Mouse (Mus musculus): Measurements from ENCODE around the gene Cep68. TPM values are rescaled to one million over a fixed set of nuclear protein-coding genes. Genes with fewer than 3 reads are reported as not detected.

The Cep68 gene
- polyA plus RNA-seq, 1 experiment from 2014 or later, result 30.7 TPM

- Histone ChIP-seq H3K4me3 (ENCODE audit: low read length) (no peak overlapping the region), H3K4me2 (ENCODE audit: low read depth, low read length) (no peak overlapping the region), H3K27ac (ENCODE audit: low read length) (no peak overlapping the region), H3K36me3 (ENCODE audit: control insufficient read depth, insufficient read depth) (peaks cover 9% of the 10 kb centered on the region), H3K27me3 (ENCODE audit: control insufficient read depth, insufficient read depth, low read length) (no peaks in the 10 kb centered on the region), H3K9ac (ENCODE audit: low read length) (no peak overlapping the region), H3K9me3 (replicated peaks; ENCODE audit: control insufficient read depth, low read length) (no peaks in the 10 kb centered on the region), H3K4me1 (ENCODE audit: control insufficient read depth, insufficient read depth, low read length) (peaks cover 50% of the 10 kb centered on the region)
- WGBS, result 79% methylated on average over 6 of the region's 6 CpGs
- ATAC-seq (replicated peaks; ENCODE audit: extremely low read depth, insufficient read depth, low FRiP score), result no peak
Measured at GRCm38 (mm10) chr11:20245316-20245715, 3.9 kb downstream of the Cep68 start.

GRCm38 (mm10) chr11:20244336-20245290, 4.6 kb downstream of the Cep68 start:
- H3K9ac ChIP-seq (ENCODE audit: low read length), result no peak overlapping the region
- ATAC-seq (replicated peaks; ENCODE audit: extremely low read depth, insufficient read depth, low FRiP score), result no peak
- no peak overlapping the region for H3K4me3 ChIP-seq (ENCODE audit: low read length)
- peaks cover 15% of the 10 kb centered on the region for H3K36me3 ChIP-seq (ENCODE audit: control insufficient read depth, insufficient read depth)
- WGBS, result 74% methylated on average over 16 of the region's 16 CpGs
- peaks cover 48% of the 10 kb centered on the region for H3K4me1 ChIP-seq (ENCODE audit: control insufficient read depth, insufficient read depth, low read length)
- H3K27ac ChIP-seq (ENCODE audit: low read length), result no peak overlapping the region
- no peak overlapping the region for H3K4me2 ChIP-seq (ENCODE audit: low read depth, low read length)
- H3K27me3 ChIP-seq (ENCODE audit: control insufficient read depth, insufficient read depth, low read length), result no peaks in the 10 kb centered on the region
- H3K9me3 ChIP-seq (replicated peaks; ENCODE audit: control insufficient read depth, low read length), result no peaks in the 10 kb centered on the region

- H3K36me3 ChIP-seq (ENCODE audit: control insufficient read depth, insufficient read depth), result peaks cover 28% of the 10 kb centered on the region
- no peaks in the 10 kb centered on the region for H3K27me3 ChIP-seq (ENCODE audit: control insufficient read depth, insufficient read depth, low read length)
- no peak overlapping the region for H3K9ac ChIP-seq (ENCODE audit: low read length)
- peak; percentile 41; the same call in 1 of the 2 replicates for ATAC-seq (replicated peaks; ENCODE audit: extremely low read depth, insufficient read depth, low FRiP score)
- WGBS, result 37% methylated on average over 9 of the region's 9 CpGs
- no peak overlapping the region for H3K4me3 ChIP-seq (ENCODE audit: low read length)
- H3K4me2 ChIP-seq (ENCODE audit: low read depth, low read length), result no peak overlapping the region
- no peak overlapping the region for H3K27ac ChIP-seq (ENCODE audit: low read length)
- no peaks in the 10 kb centered on the region for H3K9me3 ChIP-seq (replicated peaks; ENCODE audit: control insufficient read depth, low read length)
- peaks cover 48% of the 10 kb centered on the region for H3K4me1 ChIP-seq (ENCODE audit: control insufficient read depth, insufficient read depth, low read length)
Measured at GRCm38 (mm10) chr11:20243214-20243913, 5.9 kb downstream of the Cep68 start.

- peaks cover 39% of the 10 kb centered on the region for H3K4me1 ChIP-seq (ENCODE audit: control insufficient read depth, insufficient read depth, low read length)
- no peak overlapping the region for H3K27ac ChIP-seq (ENCODE audit: low read length)
- no peaks in the 10 kb centered on the region for H3K9me3 ChIP-seq (replicated peaks; ENCODE audit: control insufficient read depth, low read length)
- H3K4me3 ChIP-seq (ENCODE audit: low read length), result no peak overlapping the region
- H3K9ac ChIP-seq (ENCODE audit: low read length), result no peak overlapping the region
- no peaks in the 10 kb centered on the region for H3K27me3 ChIP-seq (ENCODE audit: control insufficient read depth, insufficient read depth, low read length)
- no peak for ATAC-seq (replicated peaks; ENCODE audit: extremely low read depth, insufficient read depth, low FRiP score)
- no peak overlapping the region for H3K4me2 ChIP-seq (ENCODE audit: low read depth, low read length)
- peaks cover 33% of the 10 kb centered on the region for H3K36me3 ChIP-seq (ENCODE audit: control insufficient read depth, insufficient read depth)
- WGBS, result 84% methylated on average over 6 of the region's 6 CpGs
Measured at GRCm38 (mm10) chr11:20242366-20243056, 6.7 kb downstream of the Cep68 start.

DNA sequence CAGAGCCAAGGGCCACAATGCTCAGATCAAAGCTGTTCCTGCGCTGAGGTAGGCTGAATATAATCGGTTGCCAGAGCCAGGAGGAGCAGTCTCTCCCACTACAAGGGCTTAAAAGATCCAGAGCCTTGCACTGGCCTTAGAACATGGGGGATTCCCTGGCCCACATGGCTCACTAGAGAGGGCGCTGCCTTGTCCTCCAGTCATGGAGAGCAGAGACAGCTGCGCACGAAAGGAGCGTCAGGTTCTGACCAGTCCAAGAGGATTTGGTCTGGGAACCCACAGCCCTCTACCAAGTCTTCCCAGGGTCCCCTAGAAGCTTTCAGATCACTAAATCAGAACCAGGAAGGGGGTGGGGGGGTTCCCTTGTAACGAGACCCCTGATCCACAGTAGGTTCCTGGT, 7.9 kb downstream of the Cep68 start:
- ATAC-seq (replicated peaks; ENCODE audit: extremely low read depth, insufficient read depth, low FRiP score), result no peak
- Histone ChIP-seq H3K9ac (ENCODE audit: low read length) (no peak overlapping the region), H3K27me3 (ENCODE audit: control insufficient read depth, insufficient read depth, low read length) (no peaks in the 10 kb centered on the region), H3K4me3 (ENCODE audit: low read length) (no peak overlapping the region), H3K27ac (ENCODE audit: low read length) (peak overlapping the region; percentile 5; the same call in 1 of the 2 replicates), H3K36me3 (ENCODE audit: control insufficient read depth, insufficient read depth) (peaks cover 45% of the 10 kb centered on the region), H3K9me3 (replicated peaks; ENCODE audit: control insufficient read depth, low read length) (no peaks in the 10 kb centered on the region), H3K4me1 (ENCODE audit: control insufficient read depth, insufficient read depth, low read length) (peaks cover 27% of the 10 kb centered on the region), H3K4me2 (ENCODE audit: low read depth, low read length) (no peak overlapping the region)
- WGBS, result 91% methylated on average over 7 of the region's 7 CpGs

DNA sequence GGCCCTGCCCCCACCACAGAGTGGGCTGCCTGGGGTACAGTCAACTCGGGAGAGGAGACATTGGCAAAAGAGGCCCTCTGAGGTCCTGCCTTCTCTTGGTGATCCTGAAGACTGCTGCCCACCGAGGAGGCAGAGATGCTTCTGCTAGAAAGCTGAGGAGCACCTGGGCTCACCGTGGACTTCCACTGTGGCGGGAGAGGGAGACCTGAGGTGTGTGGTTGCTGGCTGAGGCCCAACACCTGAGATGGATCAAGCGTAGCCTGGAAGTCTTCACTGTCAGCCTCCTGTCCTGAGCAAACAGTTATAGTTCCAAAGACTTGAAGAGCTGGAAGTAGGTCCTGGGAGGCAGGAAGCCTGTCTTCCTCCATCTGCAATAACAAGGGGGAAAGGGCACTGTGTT, 8.9 kb downstream of the Cep68 start:
- Histone ChIP-seq H3K27me3 (ENCODE audit: control insufficient read depth, insufficient read depth, low read length) (no peaks in the 10 kb centered on the region), H3K4me3 (ENCODE audit: low read length) (no peak overlapping the region), H3K9ac (ENCODE audit: low read length) (no peak overlapping the region), H3K4me2 (ENCODE audit: low read depth, low read length) (no peak overlapping the region), H3K4me1 (ENCODE audit: control insufficient read depth, insufficient read depth, low read length) (peaks cover 21% of the 10 kb centered on the region), H3K36me3 (ENCODE audit: control insufficient read depth, insufficient read depth) (peaks cover 54% of the 10 kb centered on the region), H3K27ac (ENCODE audit: low read length) (no peak overlapping the region), H3K9me3 (replicated peaks; ENCODE audit: control insufficient read depth, low read length) (no peaks in the 10 kb centered on the region)
- ATAC-seq (replicated peaks; ENCODE audit: extremely low read depth, insufficient read depth, low FRiP score), result no peak
- WGBS, result 69% methylated on average over 5 of the region's 5 CpGs

GRCm38 (mm10) chr11:20239279-20239861, 9.9 kb downstream of the Cep68 start:
- no peak overlapping the region for H3K27ac ChIP-seq (ENCODE audit: low read length)
- H3K4me3 ChIP-seq (ENCODE audit: low read length), result no peak overlapping the region
- no peak for ATAC-seq (replicated peaks; ENCODE audit: extremely low read depth, insufficient read depth, low FRiP score)
- no peaks in the 10 kb centered on the region for H3K27me3 ChIP-seq (ENCODE audit: control insufficient read depth, insufficient read depth, low read length)
- H3K4me2 ChIP-seq (ENCODE audit: low read depth, low read length), result no peak overlapping the region
- H3K4me1 ChIP-seq (ENCODE audit: control insufficient read depth, insufficient read depth, low read length), result peaks cover 17% of the 10 kb centered on the region
- no peak overlapping the region for H3K9ac ChIP-seq (ENCODE audit: low read length)
- H3K36me3 ChIP-seq (ENCODE audit: control insufficient read depth, insufficient read depth), result peaks cover 63% of the 10 kb centered on the region
- H3K9me3 ChIP-seq (replicated peaks; ENCODE audit: control insufficient read depth, low read length), result no peaks in the 10 kb centered on the region
- WGBS, result 84% methylated on average over 9 of the region's 9 CpGs

GRCm38 (mm10) chr11:20237976-20238375, 11.3 kb downstream of the Cep68 start:
- Histone ChIP-seq H3K36me3 (ENCODE audit: control insufficient read depth, insufficient read depth) (peaks cover 69% of the 10 kb centered on the region), H3K4me1 (ENCODE audit: control insufficient read depth, insufficient read depth, low read length) (peaks cover 4% of the 10 kb centered on the region), H3K4me2 (ENCODE audit: low read depth, low read length) (no peak overlapping the region), H3K4me3 (ENCODE audit: low read length) (no peak overlapping the region), H3K9me3 (replicated peaks; ENCODE audit: control insufficient read depth, low read length) (no peaks in the 10 kb centered on the region), H3K27me3 (ENCODE audit: control insufficient read depth, insufficient read depth, low read length) (no peaks in the 10 kb centered on the region), H3K27ac (ENCODE audit: low read length) (no peak overlapping the region), H3K9ac (ENCODE audit: low read length) (no peak overlapping the region)
- WGBS, result 89% methylated on average over 3 of the region's 3 CpGs
- no peak for ATAC-seq (replicated peaks; ENCODE audit: extremely low read depth, insufficient read depth, low FRiP score)

Measured in heart, embryonic 16.5 days (tissue).